Mouse (Mus musculus): ENCODE measurements around the gene Pagr1b.

Gene Pagr1b

GRCm38 (mm10) chr7:127016481-127016485 is at the start of gene Pagr1b:
Gene Pagr1b, minus strand, starts transcription at chr7:127016484.
- DNase-seq (ENCODE audit: low read depth) = no peak

GRCm38 (mm10) chr7:127065538-127065937 is 49.3 kb upstream of the Pagr1b start:
- DNase-seq (ENCODE audit: low read depth) = no peak

- no peak for DNase-seq (ENCODE audit: low read depth)
Measured at GRCm38 (mm10) chr7:127055026-127055585, 38.8 kb upstream of the Pagr1b start.

- peak; percentile 82 for DNase-seq (ENCODE audit: low read depth)
Measured at GRCm38 (mm10) chr7:127041851-127042672, 25.8 kb upstream of the Pagr1b start, which contains the start of gene Kif22. Gene Kif22, minus strand, starts transcription at chr7:127042471.

GRCm38 (mm10) chr7:127031244-127031643 is 15.0 kb upstream of the Pagr1b start:
- no peak for DNase-seq (ENCODE audit: low read depth)

GRCm38 (mm10) chr7:127030172-127030571 is 13.9 kb upstream of the Pagr1b start:
- DNase-seq (ENCODE audit: low read depth) = no peak

GRCm38 (mm10) chr7:127027885-127028284 is 11.6 kb upstream of the Pagr1b start:
- no peak for DNase-seq (ENCODE audit: low read depth)

GRCm38 (mm10) chr7:127026984-127027726 is 10.9 kb upstream of the Pagr1b start, which contains the start of gene Maz:
Gene Maz, minus strand, starts transcription at chr7:127027037.
- DNase-seq (ENCODE audit: low read depth) = peak; percentile 99

- no peak for DNase-seq (ENCODE audit: low read depth)
Measured at GRCm38 (mm10) chr7:127026616-127026983, 10.3 kb upstream of the Pagr1b start.

GRCm38 (mm10) chr7:127026161-127026600 is 9.9 kb upstream of the Pagr1b start:
- DNase-seq (ENCODE audit: low read depth) = no peak

- DNase-seq (ENCODE audit: low read depth) = no peak
Measured at GRCm38 (mm10) chr7:127025556-127026160, 9.4 kb upstream of the Pagr1b start.

- peak; percentile 58 for DNase-seq (ENCODE audit: low read depth)
Measured at GRCm38 (mm10) chr7:127024755-127025555, 8.7 kb upstream of the Pagr1b start.

- no peak for DNase-seq (ENCODE audit: low read depth)
Measured at GRCm38 (mm10) chr7:127023896-127024690, 7.8 kb upstream of the Pagr1b start.

GRCm38 (mm10) chr7:127023272-127023691 is 7.0 kb upstream of the Pagr1b start:
- no peak for DNase-seq (ENCODE audit: low read depth)

- no peak for DNase-seq (ENCODE audit: low read depth)
Measured at GRCm38 (mm10) chr7:127022528-127023271, 6.4 kb upstream of the Pagr1b start.

- no peak for DNase-seq (ENCODE audit: low read depth)
Measured at GRCm38 (mm10) chr7:127021563-127022527, 5.6 kb upstream of the Pagr1b start.

GRCm38 (mm10) chr7:127020901-127021562 is 4.7 kb upstream of the Pagr1b start, which contains the start of the genes Gm42742 and Prrt2:
Gene Gm42742, minus strand, starts transcription at chr7:127021097.
Gene Prrt2, minus strand, starts transcription at chr7:127021211.
- no peak for DNase-seq (ENCODE audit: low read depth)

GRCm38 (mm10) chr7:127020491-127020890 is 4.2 kb upstream of the Pagr1b start:
- DNase-seq (ENCODE audit: low read depth) = no peak

GRCm38 (mm10) chr7:127020031-127020430 is 3.7 kb upstream of the Pagr1b start:
- DNase-seq (ENCODE audit: low read depth) = no peak

All from c-Kit-positive CD71-negative TER-119-negative erythroid progenitor cells, embryonic 14.5 days (primary cell).